Mouse (Mus musculus): ENCODE results near the gene Mettl7a2. TPM values are rescaled to one million over a fixed set of nuclear protein-coding genes. Genes with fewer than 3 reads are reported as not detected.
"Not testable (repeated sequence)": the region's sequence is repeated elsewhere in the genome, so short reads cannot be mapped to it uniquely, and the experiment has no call there.

Mettl7a2 gene
- polyA plus RNA-seq, 1 experiment from 2014 or later = not detected

- ATAC-seq (ENCODE audit: insufficient number of reproducible peaks, insufficient read depth, low FRiP score, low read depth); H3K4me3 ChIP-seq (ENCODE audit: low read depth, low read length); H3K9ac ChIP-seq (replicated peaks; ENCODE audit: low read depth, low read length); H3K9me3 ChIP-seq (ENCODE audit: control insufficient read depth, low read depth, low read length); H3K4me1 ChIP-seq (ENCODE audit: control insufficient read depth, insufficient read depth, low read length); H3K27me3 ChIP-seq (ENCODE audit: control insufficient read depth, insufficient read depth, low read length); H3K27ac ChIP-seq (ENCODE audit: low read length); H3K4me2 ChIP-seq (replicated peaks; ENCODE audit: low read depth, low read length); H3K36me3 ChIP-seq (ENCODE audit: control insufficient read depth, insufficient read depth, low read length): not testable (repeated sequence)
- WGBS = 33% methylated on average over 4 of the region's 4 CpGs
Observed at GRCm38 (mm10) chr15:100318014-100318671, 34.9 kb upstream of the Mettl7a2 start.

- no peak overlapping the region for H3K9ac ChIP-seq (replicated peaks; ENCODE audit: low read depth, low read length)
- 92% methylated on average over 1 of the region's 1 CpGs for WGBS
- H3K27me3 ChIP-seq (ENCODE audit: control insufficient read depth, insufficient read depth, low read length) = no peaks in the 10 kb centered on the region
- H3K36me3 ChIP-seq (ENCODE audit: control insufficient read depth, insufficient read depth, low read length) = no peaks in the 10 kb centered on the region
- H3K4me3 ChIP-seq (ENCODE audit: low read depth, low read length) = no peak overlapping the region
- no peaks in the 10 kb centered on the region for H3K4me1 ChIP-seq (ENCODE audit: control insufficient read depth, insufficient read depth, low read length)
- no peak overlapping the region for H3K27ac ChIP-seq (ENCODE audit: low read length)
- H3K9me3 ChIP-seq (ENCODE audit: control insufficient read depth, low read depth, low read length) = no peaks in the 10 kb centered on the region
- H3K4me2 ChIP-seq (replicated peaks; ENCODE audit: low read depth, low read length) = no peak overlapping the region
- no peak for ATAC-seq (ENCODE audit: insufficient number of reproducible peaks, insufficient read depth, low FRiP score, low read depth)
Observed at GRCm38 (mm10) chr15:100319884-100320283, 33.1 kb upstream of the Mettl7a2 start.

- no peak overlapping the region for H3K27ac ChIP-seq (ENCODE audit: low read length)
- no peaks in the 10 kb centered on the region for H3K9me3 ChIP-seq (ENCODE audit: control insufficient read depth, low read depth, low read length)
- no peaks in the 10 kb centered on the region for H3K27me3 ChIP-seq (ENCODE audit: control insufficient read depth, insufficient read depth, low read length)
- H3K36me3 ChIP-seq (ENCODE audit: control insufficient read depth, insufficient read depth, low read length) = no peaks in the 10 kb centered on the region
- no peaks in the 10 kb centered on the region for H3K4me1 ChIP-seq (ENCODE audit: control insufficient read depth, insufficient read depth, low read length)
- ATAC-seq (ENCODE audit: insufficient number of reproducible peaks, insufficient read depth, low FRiP score, low read depth) = no peak
- no peak overlapping the region for H3K4me2 ChIP-seq (replicated peaks; ENCODE audit: low read depth, low read length)
- no peak overlapping the region for H3K4me3 ChIP-seq (ENCODE audit: low read depth, low read length)
- H3K9ac ChIP-seq (replicated peaks; ENCODE audit: low read depth, low read length) = no peak overlapping the region
- WGBS = 43% methylated on average over 9 of the region's 9 CpGs
Observed at GRCm38 (mm10) chr15:100320295-100320905, 32.6 kb upstream of the Mettl7a2 start.

GRCm38 (mm10) chr15:100321134-100321533 is 31.9 kb upstream of the Mettl7a2 start:
- WGBS = 38% methylated on average over 5 of the region's 5 CpGs

GRCm38 (mm10) chr15:100324021-100324591 is 28.9 kb upstream of the Mettl7a2 start:
- Histone ChIP-seq H3K27me3 (ENCODE audit: control insufficient read depth, insufficient read depth, low read length) (no peaks in the 10 kb centered on the region), H3K9me3 (ENCODE audit: control insufficient read depth, low read depth, low read length) (no peaks in the 10 kb centered on the region), H3K27ac (ENCODE audit: low read length) (no peak overlapping the region), H3K4me3 (ENCODE audit: low read depth, low read length) (no peak overlapping the region), H3K4me1 (ENCODE audit: control insufficient read depth, insufficient read depth, low read length) (no peaks in the 10 kb centered on the region), H3K9ac (replicated peaks; ENCODE audit: low read depth, low read length) (no peak overlapping the region), H3K36me3 (ENCODE audit: control insufficient read depth, insufficient read depth, low read length) (no peaks in the 10 kb centered on the region), H3K4me2 (replicated peaks; ENCODE audit: low read depth, low read length) (no peak overlapping the region)
- WGBS = 67% methylated on average over 12 of the region's 12 CpGs
- ATAC-seq (ENCODE audit: insufficient number of reproducible peaks, insufficient read depth, low FRiP score, low read depth) = no peak

More at GRCm38 (mm10) chr15:100321134-100321533, 31.9 kb upstream of the Mettl7a2 start:
- Histone ChIP-seq H3K36me3 (ENCODE audit: control insufficient read depth, insufficient read depth, low read length) (no peaks in the 10 kb centered on the region), H3K4me1 (ENCODE audit: control insufficient read depth, insufficient read depth, low read length) (no peaks in the 10 kb centered on the region), H3K4me2 (replicated peaks; ENCODE audit: low read depth, low read length) (no peak overlapping the region), H3K27me3 (ENCODE audit: control insufficient read depth, insufficient read depth, low read length) (no peaks in the 10 kb centered on the region), H3K4me3 (ENCODE audit: low read depth, low read length) (no peak overlapping the region), H3K9me3 (ENCODE audit: control insufficient read depth, low read depth, low read length) (no peaks in the 10 kb centered on the region), H3K9ac (replicated peaks; ENCODE audit: low read depth, low read length) (no peak overlapping the region), H3K27ac (ENCODE audit: low read length) (no peak overlapping the region)
- ATAC-seq (ENCODE audit: insufficient number of reproducible peaks, insufficient read depth, low FRiP score, low read depth) = no peak

GRCm38 (mm10) chr15:100325235-100325634 is 27.8 kb upstream of the Mettl7a2 start:
- Histone ChIP-seq H3K27me3 (ENCODE audit: control insufficient read depth, insufficient read depth, low read length) (no peaks in the 10 kb centered on the region), H3K9me3 (ENCODE audit: control insufficient read depth, low read depth, low read length) (no peaks in the 10 kb centered on the region), H3K4me2 (replicated peaks; ENCODE audit: low read depth, low read length) (no peak overlapping the region), H3K4me3 (ENCODE audit: low read depth, low read length) (no peak overlapping the region), H3K36me3 (ENCODE audit: control insufficient read depth, insufficient read depth, low read length) (no peaks in the 10 kb centered on the region), H3K27ac (ENCODE audit: low read length) (no peak overlapping the region), H3K9ac (replicated peaks; ENCODE audit: low read depth, low read length) (no peak overlapping the region), H3K4me1 (ENCODE audit: control insufficient read depth, insufficient read depth, low read length) (no peaks in the 10 kb centered on the region)
- 84% methylated on average over 3 of the region's 3 CpGs for WGBS
- ATAC-seq (ENCODE audit: insufficient number of reproducible peaks, insufficient read depth, low FRiP score, low read depth) = no peak

GRCm38 (mm10) chr15:100328089-100328488 is 24.9 kb upstream of the Mettl7a2 start:
- H3K4me1 ChIP-seq (ENCODE audit: control insufficient read depth, insufficient read depth, low read length); H3K27ac ChIP-seq (ENCODE audit: low read length); ATAC-seq (ENCODE audit: insufficient number of reproducible peaks, insufficient read depth, low FRiP score, low read depth); H3K4me2 ChIP-seq (replicated peaks; ENCODE audit: low read depth, low read length); H3K4me3 ChIP-seq (ENCODE audit: low read depth, low read length); H3K27me3 ChIP-seq (ENCODE audit: control insufficient read depth, insufficient read depth, low read length); H3K9me3 ChIP-seq (ENCODE audit: control insufficient read depth, low read depth, low read length); H3K36me3 ChIP-seq (ENCODE audit: control insufficient read depth, insufficient read depth, low read length); H3K9ac ChIP-seq (replicated peaks; ENCODE audit: low read depth, low read length): not testable (repeated sequence)
- 63% methylated on average over 3 of the region's 4 CpGs for WGBS

GRCm38 (mm10) chr15:100329336-100329735 is 23.7 kb upstream of the Mettl7a2 start:
- not testable (repeated sequence) for H3K9ac ChIP-seq (replicated peaks; ENCODE audit: low read depth, low read length); H3K36me3 ChIP-seq (ENCODE audit: control insufficient read depth, insufficient read depth, low read length); H3K4me1 ChIP-seq (ENCODE audit: control insufficient read depth, insufficient read depth, low read length); H3K4me3 ChIP-seq (ENCODE audit: low read depth, low read length); H3K9me3 ChIP-seq (ENCODE audit: control insufficient read depth, low read depth, low read length); ATAC-seq (ENCODE audit: insufficient number of reproducible peaks, insufficient read depth, low FRiP score, low read depth); H3K27me3 ChIP-seq (ENCODE audit: control insufficient read depth, insufficient read depth, low read length); H3K4me2 ChIP-seq (replicated peaks; ENCODE audit: low read depth, low read length); H3K27ac ChIP-seq (ENCODE audit: low read length)
- WGBS = 64% methylated on average over 10 of the region's 10 CpGs

All from stomach, embryonic 14.5 days (tissue).